Mouse (Mus musculus): Measurements from ENCODE around the gene Atp6v0b. TPM values are rescaled to one million over a fixed set of nuclear protein-coding genes. Genes with fewer than 3 reads are reported as not detected.

Gene Atp6v0b
- total and polyA plus RNA-seq, 2 experiments from 2014 or later: 216 to 356 TPM

DNA sequence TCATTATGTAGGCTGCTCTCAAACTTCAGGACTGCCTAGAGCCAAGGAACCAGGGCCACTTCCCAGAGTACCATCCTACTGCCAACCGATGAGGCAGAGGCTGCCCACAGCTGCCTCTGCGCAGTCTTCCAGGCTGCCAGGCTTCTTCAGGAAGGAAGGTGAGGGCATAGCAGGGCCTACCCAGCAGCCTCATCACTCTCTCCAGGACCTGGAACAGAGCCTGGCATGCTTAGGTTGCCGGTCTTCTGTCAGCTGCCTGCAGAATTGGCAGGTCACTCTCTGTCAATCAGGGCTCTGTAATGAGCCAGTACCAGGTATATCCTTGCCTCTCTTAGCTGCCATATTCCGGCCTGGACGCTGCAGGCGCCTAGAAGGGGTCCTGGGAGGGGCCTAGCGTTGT is 37.0 kb downstream of the Atp6v0b start:
- no peaks in the 10 kb centered on the region for H3K4me1 ChIP-seq (ENCODE audit: control insufficient read depth, insufficient read depth)
- no peak overlapping the region for H3K4me3 ChIP-seq (ENCODE audit: low read depth, low read length)
- no peaks in the 10 kb centered on the region for H3K9me3 ChIP-seq (replicated peaks; ENCODE audit: control insufficient read depth, low read length)
- no peak for TF ChIP-seq CTCF (IDR thresholded peaks at IDR 0.05; ENCODE audit: low read depth)
- no peak for TF ChIP-seq EP300 (IDR thresholded peaks at IDR 0.05; ENCODE audit: low read depth)
- WGBS: 72% methylated on average over 7 of the region's 7 CpGs
- no peak overlapping the region for H3K9ac ChIP-seq (replicated peaks; ENCODE audit: low read depth, low read length)
- ATAC-seq (ENCODE audit: insufficient read depth, low read depth) (no peak), DNase-seq (ENCODE audit: low spot score) (no peak)
- H3K36me3 ChIP-seq (replicated peaks; ENCODE audit: control insufficient read depth, insufficient read depth, low read length): no peaks in the 10 kb centered on the region
- no peak overlapping the region for H3K27ac ChIP-seq (ENCODE audit: low read depth)
- no peaks in the 10 kb centered on the region for H3K27me3 ChIP-seq (ENCODE audit: control insufficient read depth, insufficient read depth, low read length)
- H3K4me2 ChIP-seq (ENCODE audit: low read depth, low read length): no peak overlapping the region

DNA sequence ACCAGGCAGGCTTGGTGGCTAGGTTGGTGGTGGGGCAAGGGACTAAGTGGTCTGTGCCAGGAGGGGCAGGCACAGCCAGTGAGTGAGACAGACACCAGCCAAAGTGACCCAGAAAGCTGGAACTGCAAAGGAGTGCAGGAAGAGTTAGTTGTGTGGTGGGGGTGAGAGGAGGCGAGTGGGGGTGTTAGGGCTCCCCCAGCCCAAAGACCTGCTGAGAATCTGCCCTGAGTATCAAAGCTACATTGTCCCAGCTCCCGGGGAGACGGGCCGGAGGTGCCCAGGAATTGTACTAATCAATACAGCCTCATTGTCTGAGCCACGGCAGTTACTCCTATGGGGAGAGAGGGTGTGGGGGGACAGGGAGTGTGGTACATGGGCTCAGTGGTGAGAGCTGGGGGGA is 37.6 kb downstream of the Atp6v0b start:
- TF ChIP-seq CTCF (IDR thresholded peaks at IDR 0.05; ENCODE audit: low read depth) (no peak), EP300 (IDR thresholded peaks at IDR 0.05; ENCODE audit: low read depth) (no peak)
- ATAC-seq (ENCODE audit: insufficient read depth, low read depth): no peak
- no peaks in the 10 kb centered on the region for H3K27me3 ChIP-seq (ENCODE audit: control insufficient read depth, insufficient read depth, low read length)
- no peaks in the 10 kb centered on the region for H3K4me1 ChIP-seq (ENCODE audit: control insufficient read depth, insufficient read depth)
- H3K9ac ChIP-seq (replicated peaks; ENCODE audit: low read depth, low read length): no peak overlapping the region
- no peak for DNase-seq (ENCODE audit: low spot score)
- no peak overlapping the region for H3K4me2 ChIP-seq (ENCODE audit: low read depth, low read length)
- H3K27ac ChIP-seq (ENCODE audit: low read depth): no peak overlapping the region
- WGBS: 75% methylated on average over 5 of the region's 5 CpGs
- no peaks in the 10 kb centered on the region for H3K9me3 ChIP-seq (replicated peaks; ENCODE audit: control insufficient read depth, low read length)
- H3K4me3 ChIP-seq (ENCODE audit: low read depth, low read length): no peak overlapping the region
- H3K36me3 ChIP-seq (replicated peaks; ENCODE audit: control insufficient read depth, insufficient read depth, low read length): no peaks in the 10 kb centered on the region

DNA sequence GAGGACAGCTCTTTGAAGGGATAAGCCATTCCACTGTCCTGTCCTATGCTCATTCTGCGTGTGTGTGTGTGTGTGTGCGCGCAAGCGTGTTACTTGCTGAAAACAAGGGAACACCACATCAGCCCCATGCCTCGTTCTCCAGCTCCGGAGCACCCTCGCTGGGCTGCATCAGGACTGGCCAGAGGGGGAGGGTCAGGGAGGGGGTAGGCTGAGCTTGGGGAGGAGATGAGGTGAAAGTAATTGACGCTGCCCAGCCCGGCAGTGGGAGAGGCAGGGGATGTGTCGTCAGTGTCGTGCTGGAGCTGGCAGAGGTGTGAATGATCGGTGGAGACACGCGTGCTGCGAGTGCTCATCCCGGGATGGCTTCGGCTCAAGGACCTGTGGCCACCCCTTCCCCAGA is 38.1 kb downstream of the Atp6v0b start:
- Histone ChIP-seq H3K4me2 (ENCODE audit: low read depth, low read length) (no peak overlapping the region), H3K27ac (ENCODE audit: low read depth) (no peak overlapping the region), H3K27me3 (ENCODE audit: control insufficient read depth, insufficient read depth, low read length) (no peaks in the 10 kb centered on the region), H3K36me3 (replicated peaks; ENCODE audit: control insufficient read depth, insufficient read depth, low read length) (no peaks in the 10 kb centered on the region), H3K4me3 (ENCODE audit: low read depth, low read length) (no peak overlapping the region), H3K9me3 (replicated peaks; ENCODE audit: control insufficient read depth, low read length) (no peaks in the 10 kb centered on the region), H3K9ac (replicated peaks; ENCODE audit: low read depth, low read length) (no peak overlapping the region), H3K4me1 (ENCODE audit: control insufficient read depth, insufficient read depth) (no peaks in the 10 kb centered on the region)
- DNase-seq (ENCODE audit: low spot score) (no peak), ATAC-seq (ENCODE audit: insufficient read depth, low read depth) (no peak)
- TF ChIP-seq CTCF (IDR thresholded peaks at IDR 0.05; ENCODE audit: low read depth) (no peak), EP300 (IDR thresholded peaks at IDR 0.05; ENCODE audit: low read depth) (no peak)
- WGBS: 58% methylated on average over 17 of the region's 17 CpGs

DNA sequence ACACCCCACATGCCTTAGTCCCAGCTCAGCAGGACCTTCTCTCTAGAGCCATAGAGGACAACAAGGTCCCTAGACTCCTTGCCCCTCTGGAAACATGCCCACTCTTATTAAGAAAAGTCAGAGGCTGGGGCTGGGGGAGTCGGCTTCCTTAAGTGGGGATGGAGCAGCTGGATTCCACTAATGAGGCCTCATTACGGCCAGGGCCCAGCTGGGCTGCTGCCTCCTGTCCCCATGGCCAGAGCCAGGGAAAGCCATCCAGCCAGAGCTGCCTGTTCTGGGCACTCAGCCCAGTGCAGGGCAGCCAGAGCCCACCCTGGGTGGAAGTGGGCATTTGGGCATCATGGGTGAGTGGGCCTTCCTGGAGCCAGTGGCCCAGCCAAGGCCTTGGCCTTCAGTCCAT is 40.1 kb downstream of the Atp6v0b start:
- no peak overlapping the region for H3K4me3 ChIP-seq (ENCODE audit: low read depth, low read length)
- H3K27ac ChIP-seq (ENCODE audit: low read depth): no peak overlapping the region
- DNase-seq (ENCODE audit: low spot score) (no peak), ATAC-seq (ENCODE audit: insufficient read depth, low read depth) (no peak)
- 61% methylated on average over 2 of the region's 2 CpGs for WGBS
- H3K4me1 ChIP-seq (ENCODE audit: control insufficient read depth, insufficient read depth): no peaks in the 10 kb centered on the region
- H3K9ac ChIP-seq (replicated peaks; ENCODE audit: low read depth, low read length): no peak overlapping the region
- H3K9me3 ChIP-seq (replicated peaks; ENCODE audit: control insufficient read depth, low read length): no peaks in the 10 kb centered on the region
- H3K36me3 ChIP-seq (replicated peaks; ENCODE audit: control insufficient read depth, insufficient read depth, low read length): no peaks in the 10 kb centered on the region
- H3K27me3 ChIP-seq (ENCODE audit: control insufficient read depth, insufficient read depth, low read length): no peaks in the 10 kb centered on the region
- TF ChIP-seq CTCF (IDR thresholded peaks at IDR 0.05; ENCODE audit: low read depth) (no peak), EP300 (IDR thresholded peaks at IDR 0.05; ENCODE audit: low read depth) (no peak)
- no peak overlapping the region for H3K4me2 ChIP-seq (ENCODE audit: low read depth, low read length)

DNA sequence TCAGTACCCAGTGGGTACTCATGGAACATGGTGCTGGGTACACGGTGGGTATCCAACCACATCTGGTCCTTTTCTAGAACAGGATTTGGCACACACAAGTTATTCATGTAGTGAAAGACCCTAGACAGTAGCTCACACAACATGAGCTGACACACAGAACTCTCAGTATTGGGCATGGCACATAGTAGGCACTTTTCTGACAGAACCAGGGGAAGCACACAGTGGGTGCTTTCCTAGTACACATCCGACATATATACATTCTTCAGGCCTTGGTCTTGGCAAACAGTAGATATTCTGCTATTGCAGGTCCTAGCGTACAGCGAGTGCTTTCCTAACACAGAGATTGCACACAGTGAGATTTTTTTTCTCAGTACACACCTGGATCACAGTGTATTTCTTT is 40.9 kb downstream of the Atp6v0b start:
- Histone ChIP-seq H3K4me2 (ENCODE audit: low read depth, low read length) (no peak overlapping the region), H3K27me3 (ENCODE audit: control insufficient read depth, insufficient read depth, low read length) (no peaks in the 10 kb centered on the region), H3K27ac (ENCODE audit: low read depth) (no peak overlapping the region), H3K9ac (replicated peaks; ENCODE audit: low read depth, low read length) (no peak overlapping the region), H3K4me3 (ENCODE audit: low read depth, low read length) (no peak overlapping the region), H3K9me3 (replicated peaks; ENCODE audit: control insufficient read depth, low read length) (no peaks in the 10 kb centered on the region), H3K4me1 (ENCODE audit: control insufficient read depth, insufficient read depth) (no peaks in the 10 kb centered on the region), H3K36me3 (replicated peaks; ENCODE audit: control insufficient read depth, insufficient read depth, low read length) (no peaks in the 10 kb centered on the region)
- no peak for TF ChIP-seq CTCF (IDR thresholded peaks at IDR 0.05; ENCODE audit: low read depth)
- no peak for TF ChIP-seq EP300 (IDR thresholded peaks at IDR 0.05; ENCODE audit: low read depth)
- DNase-seq (ENCODE audit: low spot score) (no peak), ATAC-seq (ENCODE audit: insufficient read depth, low read depth) (no peak)
- 93% methylated on average over 4 of the region's 4 CpGs for WGBS

DNA sequence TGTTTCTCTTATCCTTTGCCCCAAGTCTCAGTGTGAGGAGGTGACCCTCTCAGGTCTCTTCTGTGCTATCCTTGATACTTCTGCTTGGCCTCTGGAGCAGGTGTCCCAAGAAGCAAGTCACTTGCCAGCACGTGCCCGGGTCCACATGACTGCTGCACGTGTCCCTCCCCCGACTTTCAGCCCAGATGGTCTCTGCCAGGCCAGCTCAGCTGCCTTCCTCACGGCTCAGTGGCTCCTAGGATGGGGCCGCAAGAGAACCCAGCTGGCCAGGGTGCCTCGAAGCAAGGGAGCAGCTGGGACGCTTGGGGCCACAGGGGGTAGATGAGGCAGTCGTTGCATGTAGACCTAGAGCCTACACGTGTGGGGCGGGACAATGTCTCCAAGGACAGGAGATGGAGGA is 41.8 kb downstream of the Atp6v0b start:
- H3K4me3 ChIP-seq (ENCODE audit: low read depth, low read length): no peak overlapping the region
- no peaks in the 10 kb centered on the region for H3K36me3 ChIP-seq (replicated peaks; ENCODE audit: control insufficient read depth, insufficient read depth, low read length)
- H3K4me1 ChIP-seq (ENCODE audit: control insufficient read depth, insufficient read depth): no peaks in the 10 kb centered on the region
- ATAC-seq (ENCODE audit: insufficient read depth, low read depth) (no peak), DNase-seq (ENCODE audit: low spot score) (no peak)
- 86% methylated on average over 11 of the region's 11 CpGs for WGBS
- no peaks in the 10 kb centered on the region for H3K27me3 ChIP-seq (ENCODE audit: control insufficient read depth, insufficient read depth, low read length)
- H3K9me3 ChIP-seq (replicated peaks; ENCODE audit: control insufficient read depth, low read length): no peaks in the 10 kb centered on the region
- H3K9ac ChIP-seq (replicated peaks; ENCODE audit: low read depth, low read length): no peak overlapping the region
- no peak overlapping the region for H3K4me2 ChIP-seq (ENCODE audit: low read depth, low read length)
- TF ChIP-seq CTCF (IDR thresholded peaks at IDR 0.05; ENCODE audit: low read depth) (no peak), EP300 (IDR thresholded peaks at IDR 0.05; ENCODE audit: low read depth) (no peak)
- no peak overlapping the region for H3K27ac ChIP-seq (ENCODE audit: low read depth)

Measured in heart, postnatal 0 days (tissue).